Mouse (Mus musculus) central nervous system, embryonic 14 days (tissue): ENCODE results near the gene Hrnr. TPM values are rescaled to one million over a fixed set of nuclear protein-coding genes. Genes with fewer than 3 reads are reported as not detected.

Source experiments
- polyA plus RNA-seq: library from polyadenylated mRNA; depleted of rRNA; stranded (reverse); fragments of >200 nt; gene quantifications from 2 replicates; pipeline ENCODE4 v1.2.3, GENCODE M21; 2012; rRNA removed

The Hrnr gene
- under 0.01 TPM in 1 of 2 replicates, not detected in the other for polyA plus RNA-seq

GRCm38 (mm10) chr3:93319449-93319848 lies at the start of gene Hrnr:
Gene Hrnr, plus strand, starts transcription at chr3:93319749.

GRCm38 (mm10) chr3:93273223-93273622 lies 46.3 kb upstream of the Hrnr start, which contains the start of gene Flg:
Gene Flg, plus strand, starts transcription at chr3:93273523.

Other genes starting within 250 kb of the Hrnr start
- not detected in 2 replicates for gene Crnn, start 175.0 kb upstream of the Hrnr start, polyA plus RNA-seq
- not detected in 2 replicates for gene Flg2, start 122.5 kb upstream of the Hrnr start, polyA plus RNA-seq
- not detected in 2 replicates for gene Flg, start 46.2 kb upstream of the Hrnr start, polyA plus RNA-seq
- gene Rptn, start 74.0 kb downstream of the Hrnr start, polyA plus RNA-seq: not detected in 2 replicates
- 0.41 and 0.59 TPM in 2 replicates for gene Tchh, start 122.6 kb downstream of the Hrnr start, polyA plus RNA-seq
- not detected in 2 replicates for gene Tchhl1, start 149.0 kb downstream of the Hrnr start, polyA plus RNA-seq
- 80.4 and 207 TPM in 2 replicates for gene S100a11, start 200.7 kb downstream of the Hrnr start, polyA plus RNA-seq
- 70.9 and 138 TPM in 2 replicates for gene S100a10, start 235.3 kb downstream of the Hrnr start, polyA plus RNA-seq